Mouse (Mus musculus) intestine, postnatal 0 days (tissue): ENCODE measurements at regions not wholly inside any gene's neighbourhood (a gene's known extent, or its start where the extent isn't known, plus 50 kb on each side); places are given as distances from the start of the nearest gene placed in this dataset.
A peak's percentile ranks its signal among the peaks of the same experiment; 100 is the strongest.

Source experiments
- ATAC-seq: fragments of 200-750 bp; cut with Nextera tagmentation; 2 replicates; pipeline ENCODE4 v1.8.0; 2017; ENCODE audit warnings: mild to moderate bottlenecking, moderate TSS enrichment, moderate library complexity
- H3K27ac ChIP-seq: fragments of 300-500 bp; sonication (generic); 2 replicates; pipeline ENCODE4 v1.5.1; 2014; ENCODE audit warnings: mild to moderate bottlenecking, low read depth, low read length, moderate library complexity
- H3K27me3 ChIP-seq: fragments of 300-500 bp; sonication (generic); replicated peaks from 2 replicates; pipeline ENCODE4 v1.6.1; 2014; ENCODE audit warnings: low read length, mixed read lengths; ENCODE audit not compliant: control insufficient read depth, insufficient read depth
- H3K36me3 ChIP-seq: fragments of 300-500 bp; sonication (generic); 2 replicates; pipeline ENCODE4 v1.6.1; 2014; ENCODE audit warnings: mild to moderate bottlenecking, moderate library complexity; ENCODE audit not compliant: control insufficient read depth, insufficient read depth
- H3K4me1 ChIP-seq: fragments of 300-500 bp; sonication (generic); replicated peaks from 2 replicates; pipeline ENCODE4 v1.6.1; 2014; ENCODE audit warnings: antibody characterized with exemption, low read length, mixed read lengths; ENCODE audit not compliant: control insufficient read depth, insufficient read depth
- H3K4me2 ChIP-seq: fragments of 300-500 bp; sonication (generic); replicated peaks from 2 replicates; pipeline ENCODE4 v1.6.1; 2014; ENCODE audit warnings: low read depth, mild to moderate bottlenecking, moderate library complexity
- H3K4me3 ChIP-seq: fragments of 300-500 bp; sonication (generic); 2 replicates; pipeline ENCODE4 v1.5.1; 2014; ENCODE audit warnings: low read depth, low read length
- H3K9ac ChIP-seq: fragments of 300-500 bp; sonication (generic); 2 replicates; pipeline ENCODE4 v1.6.1; 2014; ENCODE audit warnings: mild to moderate bottlenecking, low read depth, low read length
- H3K9me3 ChIP-seq: fragments of 300-500 bp; sonication (generic); 2 replicates; pipeline ENCODE4 v1.6.1; 2016; ENCODE audit warnings: mixed run types; ENCODE audit not compliant: control insufficient read depth
- CTCF ChIP-seq: sonication (generic); IDR thresholded peaks from 2 replicates; pipeline ENCODE4 v1.5.1; 2016; ENCODE audit warnings: low read depth, mild to moderate bottlenecking, control low read depth, antibody characterized with exemption, moderate library complexity
- WGBS: fragments of 180-500 bp; shearing (Covaris S2); extraction: QIAGEN DNeasy Blood & Tissue Kit; methylation state at CpG from one replicate; pipeline ENCODE4 v1.1.7; 2014; 5-methylcytosine and 5-hydroxymethylcytosine counted together

DNA sequence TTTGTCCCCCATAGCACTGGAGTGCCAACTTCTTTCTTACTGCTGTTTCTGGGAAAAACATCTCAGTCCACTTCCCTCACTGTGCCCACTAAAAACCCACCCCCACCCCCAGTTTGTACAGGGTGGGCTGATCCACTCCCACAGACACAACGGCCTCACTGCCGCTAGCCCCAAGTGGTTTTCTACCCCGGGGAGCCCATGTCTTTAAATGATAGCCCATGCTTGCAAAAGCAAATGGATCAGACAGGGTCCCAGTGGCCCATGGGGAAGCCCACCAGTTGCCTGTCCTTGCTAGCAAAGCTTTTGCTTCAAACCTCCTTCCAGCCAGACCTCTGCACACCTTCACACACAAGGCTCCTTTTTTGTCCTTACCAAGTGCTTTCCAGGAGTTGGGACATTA lies 257.0 kb upstream of the Rnaseh2b start:
- H3K27ac ChIP-seq: no peak overlapping the region
- no peak overlapping the region for H3K4me2 ChIP-seq
- H3K27me3 ChIP-seq: no peaks in the 10 kb centered on the region
- no peaks in the 10 kb centered on the region for H3K4me1 ChIP-seq
- H3K36me3 ChIP-seq: no peaks in the 10 kb centered on the region
- no peak overlapping the region for H3K4me3 ChIP-seq
- H3K9ac ChIP-seq: no peak overlapping the region
- ATAC-seq: no peak
- 90% methylated on average over 3 of the region's 3 CpGs for WGBS
- H3K9me3 ChIP-seq: no peaks in the 10 kb centered on the region
- TF ChIP-seq CTCF: no peak

DNA sequence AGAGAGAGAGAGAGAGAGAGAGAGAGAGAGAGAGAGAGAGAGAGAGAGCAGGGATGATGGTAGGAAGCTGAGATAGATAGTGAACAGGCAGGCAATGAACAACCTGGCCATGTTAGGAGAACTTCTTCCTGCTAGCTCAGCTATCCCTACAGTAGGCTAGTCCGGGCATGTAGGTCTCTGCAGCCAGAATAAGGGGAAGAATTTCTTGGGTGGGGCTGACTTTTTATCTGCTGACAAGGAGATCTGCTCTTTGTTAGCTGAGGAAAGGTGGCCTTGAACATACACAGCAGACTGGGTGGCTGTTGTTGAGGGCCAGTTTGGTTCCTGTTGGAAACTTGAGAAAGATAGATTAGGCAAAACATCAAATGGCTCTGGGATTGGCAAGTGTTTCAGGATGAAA lies 254.9 kb upstream of the Rnaseh2b start:
- no peak for ATAC-seq
- H3K4me1 ChIP-seq: no peaks in the 10 kb centered on the region
- no peaks in the 10 kb centered on the region for H3K36me3 ChIP-seq
- no peaks in the 10 kb centered on the region for H3K27me3 ChIP-seq
- no peaks in the 10 kb centered on the region for H3K9me3 ChIP-seq
- H3K4me2 ChIP-seq: no peak overlapping the region
- no peak overlapping the region for H3K27ac ChIP-seq
- H3K9ac ChIP-seq: no peak overlapping the region
- H3K4me3 ChIP-seq: no peak overlapping the region
- no peak for TF ChIP-seq CTCF
- WGBS: 24% methylated on average over 1 of the region's 1 CpGs

DNA sequence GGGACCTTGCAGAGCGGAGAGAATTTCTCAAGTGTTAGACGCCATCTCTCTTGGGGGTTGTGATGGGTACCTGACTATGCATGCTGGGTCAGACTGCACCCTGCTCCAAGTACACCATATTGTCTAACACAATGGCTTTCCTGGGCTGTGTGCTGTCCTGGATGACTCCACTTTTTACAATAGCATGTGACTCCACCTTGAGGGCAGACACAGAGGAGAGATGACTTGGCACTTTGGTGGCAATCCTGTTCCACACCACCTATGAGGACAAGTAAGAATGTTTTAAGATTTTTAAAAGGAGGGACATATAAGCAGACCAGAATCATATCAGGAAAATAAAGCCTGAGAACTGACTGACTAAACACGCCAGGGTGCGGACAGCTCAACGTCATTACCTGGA lies 254.5 kb upstream of the Rnaseh2b start:
- Histone ChIP-seq H3K9me3 (no peaks in the 10 kb centered on the region), H3K36me3 (no peaks in the 10 kb centered on the region), H3K4me1 (no peaks in the 10 kb centered on the region), H3K9ac (no peak overlapping the region), H3K27ac (no peak overlapping the region), H3K27me3 (no peaks in the 10 kb centered on the region), H3K4me2 (no peak overlapping the region), H3K4me3 (no peak overlapping the region)
- 92% methylated on average over 5 of the region's 5 CpGs for WGBS
- ATAC-seq: no peak
- TF ChIP-seq CTCF: no peak

DNA sequence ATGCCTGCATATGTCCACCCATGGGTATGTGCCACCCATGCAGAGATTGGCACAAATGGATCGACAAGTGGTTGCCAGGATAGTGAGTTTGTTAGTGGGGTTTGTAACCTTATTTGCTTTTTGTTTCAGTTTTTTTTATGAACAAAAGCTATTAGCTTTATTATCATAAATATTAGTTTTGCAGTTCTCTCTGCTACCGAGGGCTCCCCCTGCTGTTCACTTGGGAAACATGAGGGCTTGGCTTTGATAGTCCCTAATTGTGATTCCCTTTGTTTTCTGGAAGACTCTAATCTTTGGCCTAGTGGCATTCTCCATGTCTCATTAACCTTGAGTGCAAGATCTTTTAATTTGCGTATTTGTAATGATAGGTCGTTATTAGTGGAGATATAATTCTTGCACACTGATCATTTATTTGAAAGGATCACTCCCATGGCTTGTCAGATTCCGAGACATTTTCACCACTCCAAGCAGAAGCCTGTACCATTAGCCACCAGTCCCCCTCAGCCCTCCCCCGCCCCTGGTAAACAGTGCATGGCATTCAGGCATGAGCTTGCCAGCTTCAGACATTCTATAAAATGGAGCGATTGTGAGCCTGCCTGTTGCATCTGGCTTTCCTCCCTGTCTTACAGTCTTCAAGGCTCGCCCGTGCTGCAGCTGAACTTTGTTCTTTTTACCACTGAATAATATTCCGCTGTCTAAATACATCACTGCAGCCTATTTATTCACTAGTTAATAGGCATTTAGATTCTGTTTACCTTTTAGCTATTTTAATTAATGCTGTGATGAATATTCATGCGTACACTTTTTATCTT lies 249.9 kb upstream of the Rnaseh2b start:
- H3K4me1 ChIP-seq: no peaks in the 10 kb centered on the region
- TF ChIP-seq CTCF: peak; percentile 83
- H3K27ac ChIP-seq: no peak overlapping the region
- no peaks in the 10 kb centered on the region for H3K9me3 ChIP-seq
- H3K4me2 ChIP-seq: no peak overlapping the region
- no peak for ATAC-seq
- WGBS: 65% methylated on average over 11 of the region's 11 CpGs
- H3K9ac ChIP-seq: no peak overlapping the region
- H3K27me3 ChIP-seq: no peaks in the 10 kb centered on the region
- no peak overlapping the region for H3K4me3 ChIP-seq
- no peaks in the 10 kb centered on the region for H3K36me3 ChIP-seq

- 94% methylated on average over 4 of the region's 4 CpGs for WGBS
- H3K27me3 ChIP-seq: no peaks in the 10 kb centered on the region
- H3K4me1 ChIP-seq: no peaks in the 10 kb centered on the region
- no peaks in the 10 kb centered on the region for H3K36me3 ChIP-seq
- no peak overlapping the region for H3K27ac ChIP-seq
- H3K9ac ChIP-seq: no peak overlapping the region
- H3K4me2 ChIP-seq: no peak overlapping the region
- TF ChIP-seq CTCF: no peak
- no peak overlapping the region for H3K4me3 ChIP-seq
- no peak for ATAC-seq
- H3K9me3 ChIP-seq: no peaks in the 10 kb centered on the region
Measured at GRCm38 (mm10) chr14:62043117-62043422, 249.3 kb upstream of the Rnaseh2b start.

DNA sequence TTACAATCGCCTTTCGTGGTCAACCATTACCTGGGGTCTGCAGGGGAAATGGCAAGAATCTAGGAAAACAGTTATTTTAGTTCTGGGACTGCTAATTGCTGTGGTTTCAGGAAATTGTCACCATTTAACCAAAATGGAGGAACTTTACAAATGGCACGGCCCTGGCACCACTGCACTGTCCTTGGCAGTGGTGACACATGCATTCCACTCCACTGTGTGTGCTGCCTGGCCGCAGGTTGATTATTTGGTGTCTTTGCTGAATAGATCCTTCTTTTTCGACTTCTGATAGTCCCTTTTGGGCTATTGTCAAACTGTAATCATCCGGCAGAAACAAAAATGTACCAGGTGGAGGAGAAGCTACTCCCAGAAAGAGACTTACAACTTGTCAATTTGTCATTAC lies 241.4 kb upstream of the Rnaseh2b start:
- TF ChIP-seq CTCF: no peak
- H3K27me3 ChIP-seq: no peaks in the 10 kb centered on the region
- no peak overlapping the region for H3K27ac ChIP-seq
- no peak overlapping the region for H3K4me2 ChIP-seq
- H3K9me3 ChIP-seq: no peaks in the 10 kb centered on the region
- WGBS: 95% methylated on average over 6 of the region's 6 CpGs
- no peaks in the 10 kb centered on the region for H3K36me3 ChIP-seq
- no peak overlapping the region for H3K9ac ChIP-seq
- ATAC-seq: no peak
- no peaks in the 10 kb centered on the region for H3K4me1 ChIP-seq
- H3K4me3 ChIP-seq: no peak overlapping the region

- no peaks in the 10 kb centered on the region for H3K9me3 ChIP-seq
- H3K9ac ChIP-seq: no peak overlapping the region
- H3K4me2 ChIP-seq: no peak overlapping the region
- no peaks in the 10 kb centered on the region for H3K27me3 ChIP-seq
- H3K36me3 ChIP-seq: no peaks in the 10 kb centered on the region
- 26% methylated on average over 1 of the region's 1 CpGs for WGBS
- H3K4me1 ChIP-seq: no peaks in the 10 kb centered on the region
- H3K27ac ChIP-seq: no peak overlapping the region
- no peak for ATAC-seq
- TF ChIP-seq CTCF: no peak
- H3K4me3 ChIP-seq: no peak overlapping the region
Measured at GRCm38 (mm10) chr14:62051923-62052322, 240.5 kb upstream of the Rnaseh2b start.
